Mouse (Mus musculus): ENCODE measurements around the gene Mybph.

Mybph gene

DNA sequence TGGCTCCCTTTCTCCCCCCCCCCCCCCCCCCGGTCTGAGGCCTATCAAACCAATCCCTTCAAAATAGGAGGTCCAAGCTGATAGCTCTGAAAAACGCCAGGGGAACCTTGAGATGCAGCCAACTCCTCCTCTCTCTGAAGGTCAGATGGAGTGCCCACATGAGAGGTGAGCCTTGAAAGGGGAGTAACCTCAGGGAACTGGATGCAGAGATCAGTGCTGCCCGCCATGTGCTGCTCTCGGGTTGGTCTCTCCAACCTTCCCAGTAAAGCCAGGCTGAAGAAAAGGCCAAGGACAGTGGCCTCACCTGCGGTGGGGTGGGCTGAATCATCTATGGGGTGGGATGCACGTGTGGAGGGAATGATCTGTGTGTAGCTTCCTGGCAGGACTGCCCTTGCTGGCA lies 19.1 kb downstream of the Mybph start:
- DNase-seq = no peak

DNA sequence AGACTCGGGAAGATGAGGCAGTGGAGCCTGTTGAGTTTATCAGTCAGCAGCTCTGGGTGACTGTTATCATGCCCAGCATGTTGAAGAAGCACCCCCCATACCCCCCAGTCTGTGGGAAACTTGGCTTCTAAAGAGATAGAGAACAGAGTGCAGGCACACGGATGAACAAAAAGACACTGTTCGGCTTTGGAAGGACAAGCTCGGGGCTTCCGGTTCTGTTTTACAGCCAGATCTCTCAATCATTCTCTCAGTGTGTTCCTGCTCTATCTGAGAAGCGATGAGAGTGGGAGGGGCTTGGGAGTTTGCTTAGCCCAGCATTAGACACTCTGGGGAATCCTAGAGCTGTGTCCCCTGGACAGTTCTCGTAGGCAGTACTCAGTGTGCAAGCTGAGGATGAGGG lies 20.2 kb downstream of the Mybph start:
- no peak for DNase-seq

DNA sequence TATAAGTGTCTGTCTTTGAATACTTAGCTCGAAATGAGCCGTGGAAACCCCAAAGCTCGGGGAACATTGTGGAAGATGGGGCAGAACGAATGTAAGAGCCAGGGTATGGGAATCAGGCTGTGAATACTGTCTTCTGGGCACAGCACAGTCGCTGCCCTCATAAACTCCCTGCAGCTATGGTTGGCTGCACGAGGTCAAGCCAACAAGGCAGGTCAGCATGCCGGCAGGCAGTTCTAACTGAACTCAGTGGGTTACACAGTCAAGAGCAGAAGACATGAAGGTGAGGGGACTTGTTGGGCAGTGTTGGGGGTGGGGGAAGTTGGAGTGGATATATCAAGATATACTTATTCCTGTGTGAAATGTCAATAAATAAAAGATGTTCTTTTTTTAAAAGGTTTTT lies 21.8 kb downstream of the Mybph start:
- DNase-seq = no peak

DNA sequence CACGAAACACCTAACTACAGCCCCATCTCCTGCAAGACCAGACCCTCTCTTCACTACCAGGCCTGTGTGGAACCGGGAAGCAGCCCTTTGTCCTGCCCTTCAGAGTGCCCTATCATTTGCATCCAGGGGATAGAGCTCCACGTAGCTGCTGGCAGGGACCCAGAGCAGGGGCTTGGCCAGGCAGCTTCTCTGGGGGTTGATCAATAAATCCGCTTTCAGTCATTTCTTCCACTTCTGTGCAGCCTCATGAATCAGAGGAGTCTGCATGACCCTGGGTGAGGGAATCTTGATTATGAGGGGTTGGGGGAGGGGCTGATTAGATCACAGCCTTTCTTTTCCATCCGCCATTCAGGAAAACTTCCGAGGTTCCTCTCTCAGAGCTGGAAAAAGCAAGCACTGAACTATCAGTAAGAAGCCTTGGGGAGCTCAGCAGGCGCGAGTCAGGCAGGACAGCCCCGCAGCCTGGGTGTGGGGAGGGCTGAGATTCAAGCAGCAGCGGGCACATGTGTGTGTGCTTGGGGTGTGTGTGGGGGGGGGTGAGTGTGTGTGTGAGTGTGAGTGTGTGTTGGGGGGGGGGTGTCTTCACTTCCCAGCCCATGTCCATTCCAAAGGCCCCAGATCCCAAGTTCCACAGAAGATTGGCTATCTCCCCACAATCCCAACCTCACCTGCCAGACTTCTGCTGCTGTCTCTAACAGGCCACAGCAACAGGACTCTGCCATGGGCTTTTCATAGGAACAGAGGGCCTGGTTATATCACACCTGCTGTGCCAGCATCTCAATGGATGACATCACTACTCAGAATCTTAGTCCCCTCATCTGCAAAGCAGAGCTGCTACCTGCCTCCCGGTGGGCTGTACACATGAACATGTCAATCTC lies 22.7 kb downstream of the Mybph start:
- DNase-seq = no peak

DNA sequence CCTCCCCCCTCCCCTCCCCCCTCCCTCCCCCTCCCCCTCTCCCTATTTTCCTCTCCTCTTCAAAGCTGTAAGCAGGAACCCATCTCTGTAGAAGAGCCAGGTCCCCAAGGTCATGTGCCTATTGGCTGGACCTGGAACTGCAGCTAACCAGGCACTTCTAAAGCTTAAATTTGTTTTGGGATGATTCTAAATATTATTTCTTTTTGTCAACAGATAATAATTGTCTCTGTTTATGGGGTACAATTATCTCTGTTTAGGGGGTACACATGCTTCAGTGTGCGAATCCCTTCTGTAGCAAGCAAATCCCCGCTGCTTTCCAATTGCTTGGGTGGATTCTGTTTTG lies 23.4 kb downstream of the Mybph start:
- no peak for DNase-seq

DNA sequence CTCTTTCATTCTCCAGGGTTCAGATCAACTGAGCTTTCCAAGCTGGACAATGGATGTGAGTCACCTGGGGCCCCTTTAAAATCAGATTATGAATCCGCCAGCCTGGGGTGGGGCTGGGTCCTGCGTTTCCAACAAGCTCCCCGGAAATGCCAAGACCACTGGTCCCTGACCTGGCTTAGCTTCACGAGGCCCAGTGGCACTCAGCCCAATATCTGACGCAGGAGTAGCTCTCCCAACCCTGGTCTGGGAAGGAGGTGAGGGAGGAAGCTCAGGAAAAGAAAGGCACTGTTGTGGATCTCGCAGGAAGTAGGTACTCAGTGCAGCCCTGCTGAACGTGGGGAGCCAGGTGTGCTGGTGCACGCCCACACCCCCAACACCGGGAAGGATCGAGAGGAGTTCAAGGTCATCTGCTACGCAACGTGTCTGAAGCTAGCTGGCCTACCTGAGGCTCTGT lies 23.8 kb downstream of the Mybph start:
- DNase-seq = peak; percentile 30

DNA sequence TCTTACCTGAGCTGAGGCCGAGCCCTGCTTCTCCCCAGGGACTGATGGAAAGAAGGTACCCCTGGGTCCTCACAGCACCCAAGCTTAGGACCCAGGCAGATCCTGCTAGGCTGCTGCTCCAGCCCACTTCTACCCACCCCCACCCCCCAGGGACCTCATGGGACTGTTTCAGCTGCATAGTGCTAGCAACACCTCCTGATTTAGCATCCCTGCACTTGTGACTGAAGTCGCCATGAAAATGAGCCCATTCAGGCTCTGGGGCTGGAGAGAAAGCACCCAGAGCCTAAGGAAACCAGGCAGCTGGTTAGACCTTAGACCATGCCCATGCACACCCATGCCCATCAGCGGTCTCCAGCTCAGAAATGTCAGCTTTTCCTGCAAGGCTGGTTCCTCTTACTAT lies 24.7 kb downstream of the Mybph start:
- no peak for DNase-seq

DNA sequence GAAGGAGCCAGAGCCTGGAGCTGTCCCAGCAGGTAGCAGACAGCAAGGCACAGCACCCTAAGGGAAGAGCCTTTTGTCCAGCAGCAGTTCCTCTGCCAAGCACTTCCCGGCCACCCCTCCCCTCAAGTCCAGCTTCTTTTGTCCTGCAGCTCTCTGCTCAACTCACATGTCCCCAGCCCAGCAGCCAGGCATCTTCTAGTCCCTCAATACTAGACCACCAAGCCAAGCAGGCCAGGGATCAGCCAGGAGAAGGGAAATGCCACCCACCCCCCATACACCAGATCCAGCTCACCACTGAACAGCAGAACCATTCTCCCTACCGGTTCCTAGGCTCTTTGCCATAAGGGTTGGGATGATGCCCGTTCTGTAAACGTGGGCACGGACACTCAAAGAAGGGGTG lies 26.4 kb downstream of the Mybph start:
- no peak for DNase-seq

DNA sequence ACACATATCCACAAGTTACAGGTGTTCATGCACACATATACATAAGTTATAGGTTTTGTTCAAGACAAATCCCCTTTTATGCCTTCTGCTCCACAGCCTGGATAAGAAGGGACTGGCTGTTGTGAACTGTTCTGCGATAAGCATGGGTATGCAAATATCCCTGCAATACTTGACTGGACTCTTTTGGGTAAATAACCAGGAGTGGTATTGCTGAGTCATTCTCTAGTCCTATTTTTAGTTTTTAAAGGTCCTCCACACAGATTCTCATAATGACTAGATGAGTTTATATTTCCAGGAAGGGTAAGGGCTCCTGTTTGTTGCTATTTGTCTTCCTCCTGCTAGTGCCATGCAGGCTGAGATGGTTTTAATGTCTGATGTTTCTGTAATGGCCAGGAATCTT lies 27.9 kb downstream of the Mybph start:
- no peak for DNase-seq

DNA sequence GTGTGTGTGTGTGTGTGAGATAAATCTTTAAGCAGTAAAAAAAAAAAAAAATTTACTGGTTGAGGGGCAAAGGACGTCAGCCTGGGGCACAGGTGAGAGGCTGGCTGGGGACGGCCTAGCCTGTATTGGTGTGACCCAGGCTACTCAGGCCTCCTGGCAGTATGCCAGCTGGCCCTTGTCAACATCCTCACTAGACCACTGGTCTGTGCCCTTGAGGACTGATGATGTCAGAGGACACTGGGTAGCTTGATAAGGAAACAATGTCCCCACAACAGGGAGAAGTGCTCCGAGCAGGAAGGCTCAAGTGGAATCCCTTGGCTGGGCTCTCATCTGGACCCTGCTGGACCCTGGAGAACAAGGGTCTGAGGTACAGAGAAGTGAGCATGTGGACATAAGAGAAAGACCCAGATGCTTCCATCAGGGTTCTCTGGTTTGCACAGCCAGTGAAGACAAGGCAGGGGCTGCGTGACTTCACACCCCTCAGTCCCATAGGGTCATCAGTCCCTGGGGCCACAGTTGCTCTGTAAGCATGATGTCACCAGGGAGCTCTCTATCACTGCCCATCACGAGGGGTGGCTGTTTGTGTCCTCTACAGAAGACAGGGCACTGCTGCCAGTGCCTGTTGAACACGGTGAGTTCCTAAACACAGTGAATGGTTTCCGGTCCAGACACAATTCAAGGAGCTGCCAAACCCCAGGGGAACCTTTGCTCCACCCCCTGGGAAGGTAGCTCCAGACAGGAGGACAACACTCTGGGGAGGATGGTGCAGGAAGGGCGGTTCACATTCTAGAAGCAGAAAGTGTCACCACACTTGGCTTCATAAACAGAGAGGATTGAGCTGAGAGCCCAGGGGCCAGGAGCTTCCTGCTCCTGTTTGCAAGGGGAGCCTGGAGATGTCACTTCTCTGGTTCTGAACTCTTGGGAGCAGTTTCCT lies 29.1 kb downstream of the Mybph start:
- DNase-seq = peak; percentile 81

DNA sequence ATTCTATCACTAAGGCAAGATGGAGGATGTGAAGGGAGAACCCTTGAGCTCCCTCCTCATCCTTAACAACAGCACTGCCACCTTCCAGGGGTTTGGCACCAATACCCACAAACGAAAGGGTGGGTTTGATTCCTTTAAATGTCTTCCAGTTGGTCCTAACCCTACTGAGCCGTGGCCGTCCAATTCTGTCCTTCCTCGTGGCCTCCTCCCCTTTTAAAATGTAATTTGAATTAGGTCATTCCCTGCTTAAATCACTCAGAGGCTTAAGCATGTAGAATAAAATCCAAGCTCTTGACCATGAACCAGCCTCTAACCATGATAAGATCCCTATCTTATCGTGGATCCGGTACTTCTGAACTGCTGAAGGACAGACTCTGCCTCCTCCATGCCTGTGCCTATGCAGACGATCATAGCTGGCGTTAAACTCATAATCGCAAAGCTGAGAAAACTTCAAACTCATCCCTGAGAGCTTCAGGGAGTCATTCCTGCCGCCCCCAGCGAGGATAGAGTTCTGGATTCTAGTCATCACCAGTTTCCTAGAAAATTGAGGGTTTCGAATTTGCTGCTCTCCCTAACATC lies 31.5 kb downstream of the Mybph start:
- no peak for DNase-seq

DNA sequence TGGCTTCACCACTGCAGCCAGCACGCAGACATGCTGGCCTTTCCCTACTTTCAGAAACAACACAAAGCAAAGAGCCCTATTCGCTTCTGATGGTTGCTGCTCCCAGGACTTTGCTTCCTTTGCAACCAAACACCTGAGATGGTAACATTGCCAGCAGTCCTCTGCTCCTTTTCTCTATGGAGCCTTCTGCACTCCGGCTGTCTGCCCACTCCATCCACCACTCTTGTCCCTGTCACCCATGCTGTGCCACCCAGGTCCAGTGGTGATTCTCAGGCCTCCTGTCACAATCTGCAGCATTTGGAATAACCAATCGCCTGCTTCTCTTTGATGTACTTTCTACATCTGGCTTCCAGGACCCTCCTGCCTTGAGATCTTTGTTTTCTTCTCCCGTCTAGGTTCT lies 32.1 kb downstream of the Mybph start:
- DNase-seq = no peak

DNA sequence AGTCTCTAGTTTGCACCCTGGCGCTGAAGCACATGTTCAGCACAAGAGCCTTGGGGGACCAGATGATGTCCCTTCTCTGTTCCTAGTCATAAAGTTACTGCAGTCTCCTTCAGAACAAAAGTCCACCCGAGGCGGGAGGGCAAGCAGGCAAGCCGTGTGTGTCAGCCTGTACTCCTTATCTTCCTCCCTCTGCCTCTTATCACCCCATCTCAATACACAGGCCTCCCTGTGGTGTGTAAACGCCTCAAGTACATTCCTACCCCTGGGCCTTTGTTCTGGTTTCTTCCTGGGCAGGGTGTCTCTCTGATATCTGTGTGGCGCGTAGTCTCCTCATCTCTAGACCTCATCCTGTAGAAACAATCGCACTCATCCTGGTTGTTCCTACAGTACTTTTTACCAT lies 33.5 kb downstream of the Mybph start:
- DNase-seq = no peak

DNA sequence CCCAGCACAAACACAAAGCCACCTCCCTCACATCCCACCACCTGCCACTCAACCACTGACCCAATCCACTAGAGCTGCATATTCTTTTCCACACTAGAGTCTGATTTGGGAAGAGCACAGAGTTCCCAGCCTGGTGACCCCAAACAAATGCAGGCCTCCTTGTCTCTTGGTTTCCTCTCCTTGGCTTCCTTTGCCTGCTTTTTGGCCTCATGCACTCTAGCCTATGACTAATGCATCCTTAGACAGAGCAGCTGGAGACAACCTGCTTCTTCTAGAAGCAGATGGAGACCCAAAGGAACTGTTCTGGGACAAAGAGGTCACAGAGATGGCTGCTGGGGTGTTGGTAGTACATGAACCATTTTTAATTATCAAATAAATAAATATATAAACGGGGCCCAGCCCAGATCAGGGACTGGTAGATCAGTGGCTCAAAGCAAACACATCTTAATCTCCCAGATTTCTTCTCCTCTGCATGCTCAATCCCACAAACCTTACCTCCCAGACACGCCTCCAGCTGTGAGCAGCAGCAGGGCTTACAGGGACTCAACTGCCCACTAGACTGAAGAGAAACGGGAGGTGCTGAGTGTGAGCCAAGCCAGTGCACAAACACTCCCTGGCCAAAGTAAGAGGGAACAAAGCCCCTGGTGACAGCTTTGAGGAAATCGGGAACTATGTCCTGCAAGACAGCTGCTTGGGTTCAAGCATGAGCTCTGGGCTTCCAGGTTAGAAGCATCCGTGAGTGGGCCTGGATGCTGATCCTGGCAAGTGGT lies 36.7 kb downstream of the Mybph start:
- no peak for DNase-seq

DNA sequence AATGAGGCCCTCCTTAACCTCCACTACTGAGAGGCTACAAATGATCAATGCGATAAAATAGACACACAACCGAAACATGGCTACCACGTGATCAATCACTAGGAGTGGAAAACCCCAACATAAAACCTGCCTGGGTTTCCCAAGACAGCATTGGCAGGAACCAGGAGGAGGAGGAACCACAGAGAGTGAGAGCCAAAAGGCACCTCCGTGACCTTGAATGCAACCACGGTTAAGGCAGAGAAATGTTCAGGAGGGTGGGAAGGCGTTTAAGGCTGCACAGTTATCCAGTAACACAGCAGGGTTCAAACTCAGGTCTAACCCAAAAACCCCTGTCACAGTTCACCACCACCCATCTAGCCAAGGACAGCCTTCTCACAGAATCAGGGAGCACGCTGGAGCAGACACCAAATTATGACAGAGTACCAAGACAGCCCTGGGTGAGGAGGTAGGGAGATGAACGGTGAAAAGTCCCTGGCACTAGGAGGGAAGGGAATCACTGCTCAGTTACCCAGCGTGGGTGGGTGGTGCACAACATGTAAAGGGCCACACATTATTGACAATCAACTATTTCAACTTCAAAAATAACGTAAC lies 37.5 kb downstream of the Mybph start:
- DNase-seq = no peak

DNA sequence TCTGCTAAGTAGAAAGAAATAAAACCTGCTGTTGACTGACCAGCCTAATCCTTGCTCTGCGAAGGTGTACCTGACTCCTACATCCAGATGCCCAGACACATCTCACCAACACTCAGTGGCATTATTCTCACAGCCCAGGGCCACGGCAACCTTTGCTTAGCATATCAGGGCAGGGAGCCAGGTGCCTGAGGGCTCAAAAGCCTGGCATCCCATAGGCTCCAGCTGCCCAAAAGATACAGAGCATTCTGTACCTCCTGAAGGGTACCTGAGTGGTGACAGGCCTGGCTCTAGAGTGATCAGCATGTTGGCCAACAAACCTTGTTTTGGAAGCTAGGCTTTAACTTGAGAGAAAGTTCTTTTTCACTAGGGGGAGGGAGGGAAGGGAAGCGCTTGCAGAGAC lies 38.0 kb downstream of the Mybph start:
- no peak for DNase-seq

DNA sequence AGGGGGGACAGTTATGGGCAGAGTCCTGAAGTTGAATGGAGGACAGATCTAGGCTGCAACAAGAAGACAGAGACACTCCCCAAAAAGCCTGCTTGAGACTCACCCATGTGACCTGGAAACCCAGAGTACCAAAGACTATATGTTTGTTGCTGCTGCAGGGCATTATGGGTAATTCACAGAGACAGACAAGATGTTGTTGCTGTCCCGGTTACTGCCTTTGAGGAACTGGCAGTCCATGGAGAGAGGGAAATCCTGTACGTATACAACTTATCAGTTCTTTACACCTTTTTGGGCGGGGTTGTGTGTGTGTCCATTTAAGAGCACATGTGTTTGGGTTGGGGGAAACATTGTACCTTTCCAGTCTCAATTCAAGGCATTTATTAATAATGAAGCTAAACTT lies 38.4 kb downstream of the Mybph start:
- no peak for DNase-seq

DNA sequence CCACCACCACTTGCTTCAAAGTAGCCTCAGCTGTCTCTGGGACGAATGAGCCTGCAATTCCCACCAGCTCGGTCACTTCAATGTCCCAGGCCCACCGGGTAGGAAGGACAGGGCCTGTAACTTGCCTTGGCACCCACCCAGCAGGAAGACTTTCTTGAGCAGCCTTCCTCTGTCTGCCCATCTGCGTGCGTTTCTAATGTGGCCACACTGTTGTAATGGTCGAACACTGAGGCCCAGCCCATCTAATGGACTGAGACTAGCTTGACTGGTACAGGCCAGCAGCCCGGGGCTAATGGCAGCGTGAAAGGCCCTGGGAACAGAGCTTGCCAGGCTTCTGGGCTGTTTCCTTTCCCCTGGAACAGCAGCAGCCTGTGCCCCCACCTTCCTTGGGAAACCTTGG lies 39.1 kb downstream of the Mybph start:
- DNase-seq = no peak

DNA sequence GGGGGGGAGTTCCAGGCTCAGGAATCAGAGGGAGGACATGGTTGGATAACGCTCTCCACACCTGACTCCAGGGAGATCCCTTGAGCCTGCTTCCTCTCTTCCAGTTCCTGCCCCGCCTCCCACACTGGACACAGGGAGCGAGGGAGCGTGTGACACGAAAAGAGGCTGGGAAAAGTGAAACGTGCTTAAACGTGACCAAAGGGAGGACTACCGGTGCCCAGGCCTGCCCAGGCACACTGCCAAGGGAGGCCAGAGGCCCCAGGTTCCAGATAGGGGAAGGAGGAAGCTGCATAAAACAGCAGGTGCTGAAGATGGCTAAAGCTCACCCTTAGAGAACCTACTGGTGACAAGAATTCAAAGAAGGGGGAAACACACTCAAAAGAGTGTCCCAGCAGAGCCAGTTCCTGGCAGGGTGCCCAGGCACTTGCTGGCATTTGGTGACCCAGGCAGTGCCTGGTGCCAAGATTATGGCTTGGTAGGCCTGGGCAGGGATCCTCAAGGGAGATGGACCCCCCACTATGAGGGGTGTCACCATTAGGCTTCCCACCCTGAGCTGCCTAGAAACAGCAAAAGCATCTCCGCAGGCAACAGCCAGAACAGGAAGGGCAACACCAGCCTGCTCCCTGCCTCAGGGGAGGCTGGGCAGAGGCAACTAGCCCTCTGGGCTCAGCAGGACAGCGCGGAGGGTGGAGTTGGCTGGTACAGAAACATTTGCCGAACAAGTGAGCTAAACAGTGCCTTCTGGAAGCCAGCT lies 39.7 kb downstream of the Mybph start:
- DNase-seq = peak; percentile 52

DNA sequence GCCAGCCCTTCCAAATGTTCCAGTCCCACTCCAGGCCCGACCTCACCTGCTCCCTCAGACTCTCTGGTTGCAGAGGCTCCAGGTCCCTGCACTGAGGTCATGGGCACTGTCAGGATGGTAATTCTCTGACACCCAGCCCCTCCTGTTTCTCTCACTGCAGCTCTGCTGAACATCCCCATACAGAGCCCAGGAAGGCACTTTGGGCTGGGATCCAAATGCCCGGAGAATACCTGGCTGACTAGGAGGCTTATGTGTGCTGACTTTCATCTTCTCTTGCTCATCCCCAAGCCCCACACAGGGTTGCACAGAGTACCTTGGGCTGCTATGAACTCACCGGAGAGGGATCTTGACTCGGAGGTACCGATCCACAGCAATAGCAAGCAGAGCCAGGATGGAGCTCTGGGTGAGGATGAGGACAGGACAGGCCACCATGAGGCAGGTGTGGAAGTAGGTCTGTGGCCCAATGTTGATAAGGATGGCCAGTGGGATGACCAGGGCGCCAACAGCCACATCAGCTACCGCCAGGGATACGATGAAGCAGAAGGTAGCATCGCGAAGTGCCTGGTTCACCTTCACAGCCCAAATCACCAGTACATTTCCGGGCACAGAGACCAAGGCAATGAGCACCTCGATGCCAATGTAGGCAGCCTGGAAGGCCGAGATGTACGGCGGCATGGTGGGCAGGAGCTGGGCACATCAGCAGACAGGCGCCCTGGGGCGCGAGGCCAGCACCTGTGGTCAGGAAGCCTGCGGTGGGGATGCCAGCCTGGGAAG lies 40.6 kb downstream of the Mybph start:
- DNase-seq = no peak

Data from lung, postnatal 36 days (tissue).